Mouse (Mus musculus) E14TG2a.4 (cell line): ENCODE results near the gene Plcd4.
A peak's percentile ranks its signal among the peaks of the same experiment; 100 is the strongest.

Experiments
- H3K27me3 ChIP-seq: 2 replicates; pipeline ENCODE4 v1.6.1; 2014; ENCODE audit warnings: low read length, control low read depth; ENCODE audit not compliant: insufficient read depth
- H3K36me3 ChIP-seq: 2 replicates; pipeline ENCODE4 v1.6.1; 2014; ENCODE audit warnings: low read length, control low read depth; ENCODE audit not compliant: insufficient read depth
- H3K4me1 ChIP-seq: replicated peaks from 2 replicates; pipeline ENCODE4 v1.6.1; 2014; ENCODE audit warnings: low read depth, low read length, control low read depth
- H3K4me3 ChIP-seq: replicated peaks from 2 replicates; pipeline ENCODE4 v1.5.1; 2014; ENCODE audit warnings: mild to moderate bottlenecking, low read length
- H3K9me3 ChIP-seq: 2 replicates; pipeline ENCODE4 v1.6.1; 2014; ENCODE audit warnings: low read length, control low read depth
- CTCF ChIP-seq: conservative IDR thresholded peaks from 2 replicates; pipeline ENCODE4 v1.5.1; 2014; ENCODE audit warnings: low read length
- NANOG ChIP-seq: IDR thresholded peaks from 2 replicates; pipeline ENCODE4 v1.6.1; 2014; ENCODE audit warnings: borderline replicate concordance, low read length, mixed read lengths
- POU5F1 ChIP-seq: IDR thresholded peaks from 2 replicates; pipeline ENCODE4 v1.6.1; 2014; ENCODE audit warnings: low read length, borderline replicate concordance

The Plcd4 gene

GRCm38 (mm10) chr1:74524746-74525145, 17.9 kb upstream of the Plcd4 start:
- no peaks in the 10 kb centered on the region for H3K27me3 ChIP-seq
- H3K36me3 ChIP-seq = peaks cover 98% of the 10 kb centered on the region
- no peak overlapping the region for H3K4me3 ChIP-seq
- no peaks in the 10 kb centered on the region for H3K4me1 ChIP-seq
- TF ChIP-seq POU5F1 (no peak), CTCF (no peak), NANOG (no peak)
- H3K9me3 ChIP-seq = no peaks in the 10 kb centered on the region

GRCm38 (mm10) chr1:74528589-74528988, 14.1 kb upstream of the Plcd4 start:
- Histone ChIP-seq H3K4me3 (no peak overlapping the region), H3K4me1 (no peaks in the 10 kb centered on the region), H3K9me3 (peaks cover 5% of the 10 kb centered on the region; the same call in 1 of the 2 replicates), H3K36me3 (peaks cover 97% of the 10 kb centered on the region), H3K27me3 (no peaks in the 10 kb centered on the region)
- TF ChIP-seq NANOG (no peak), CTCF (no peak), POU5F1 (no peak)

GRCm38 (mm10) chr1:74538650-74539049, 4.0 kb upstream of the Plcd4 start:
- no peaks in the 10 kb centered on the region for H3K36me3 ChIP-seq
- no peak for TF ChIP-seq NANOG
- TF ChIP-seq CTCF = no peak
- no peak for TF ChIP-seq POU5F1
- H3K27me3 ChIP-seq = no peaks in the 10 kb centered on the region
- no peak overlapping the region for H3K4me3 ChIP-seq
- peaks cover 8% of the 10 kb centered on the region for H3K4me1 ChIP-seq
- H3K9me3 ChIP-seq = no peaks in the 10 kb centered on the region

- H3K36me3 ChIP-seq = no peaks in the 10 kb centered on the region
- no peaks in the 10 kb centered on the region for H3K9me3 ChIP-seq
- H3K4me3 ChIP-seq = no peak within 1 kb of the TSS
- peaks cover 15% of the 10 kb centered on the region for H3K27me3 ChIP-seq
- TF ChIP-seq POU5F1 (no peak), NANOG (no peak), CTCF (no peak)
- H3K4me1 ChIP-seq = peaks cover 13% of the 10 kb centered on the region
Observed at GRCm38 (mm10) chr1:74544184-74544583, 1.5 kb downstream of the Plcd4 start, which contains the start of gene Usp37. Usp37 (minus strand) TSS chr1:74544284.

- H3K27me3 ChIP-seq = no peaks in the 10 kb centered on the region
- TF ChIP-seq NANOG = no peak
- no peak overlapping the region for H3K4me3 ChIP-seq
- H3K4me1 ChIP-seq = no peaks in the 10 kb centered on the region
- H3K36me3 ChIP-seq = peaks cover 3% of the 10 kb centered on the region
- H3K9me3 ChIP-seq = no peaks in the 10 kb centered on the region
Observed at GRCm38 (mm10) chr1:74559061-74559460, 16.4 kb downstream of the Plcd4 start.

GRCm38 (mm10) chr1:74565834-74566233, 23.1 kb downstream of the Plcd4 start:
- TF ChIP-seq POU5F1 (no peak), CTCF (no peak), NANOG (no peak)
- Histone ChIP-seq H3K27me3 (no peaks in the 10 kb centered on the region), H3K9me3 (no peaks in the 10 kb centered on the region), H3K4me1 (peaks cover 13% of the 10 kb centered on the region), H3K4me3 (no peak overlapping the region), H3K36me3 (peaks cover 69% of the 10 kb centered on the region)

GRCm38 (mm10) chr1:74569739-74570719, 27.3 kb downstream of the Plcd4 start:
- Histone ChIP-seq H3K4me1 (peaks cover 29% of the 10 kb centered on the region), H3K36me3 (peaks cover 98% of the 10 kb centered on the region), H3K27me3 (no peaks in the 10 kb centered on the region), H3K9me3 (no peaks in the 10 kb centered on the region), H3K4me3 (no peak overlapping the region)
- no peak for TF ChIP-seq POU5F1

GRCm38 (mm10) chr1:74582621-74583020, 39.9 kb downstream of the Plcd4 start:
- Histone ChIP-seq H3K4me1 (peaks cover 46% of the 10 kb centered on the region), H3K36me3 (peaks cover 70% of the 10 kb centered on the region), H3K27me3 (no peaks in the 10 kb centered on the region), H3K4me3 (peak overlapping the region; percentile 27), H3K9me3 (no peaks in the 10 kb centered on the region)
- TF ChIP-seq NANOG (no peak), POU5F1 (no peak), CTCF (no peak)
